Mouse (Mus musculus): Measurements from ENCODE around the gene Rps24. TPM values are rescaled to one million over a fixed set of nuclear protein-coding genes. Genes with fewer than 3 reads are reported as not detected.

The Rps24 gene
- polyA plus RNA-seq, 1 experiment from 2014 or later: 904 TPM

GRCm38 (mm10) chr14:24525677-24526415 is 38.9 kb downstream of the Rps24 start:
- Histone ChIP-seq H3K27me3 (ENCODE audit: insufficient read depth, poor library complexity, severe bottlenecking) (no peaks in the 10 kb centered on the region), H3K27ac (no peak overlapping the region), H3K4me1 (peaks cover 16% of the 10 kb centered on the region), H3K9me3 (no peaks in the 10 kb centered on the region), H3K4me3 (no peak overlapping the region), H3K36me3 (no peaks in the 10 kb centered on the region)
- 82% methylated on average over 10 of the region's 10 CpGs for WGBS
- DNase-seq (ENCODE audit: low spot score): no peak

GRCm38 (mm10) chr14:24526440-24526839 is 39.5 kb downstream of the Rps24 start:
- WGBS: 84% methylated on average over 10 of the region's 10 CpGs

GRCm38 (mm10) chr14:24530228-24530627 is 43.3 kb downstream of the Rps24 start:
- H3K4me3 ChIP-seq: no peak overlapping the region
- WGBS: 5% methylated on average over 6 of the region's 6 CpGs
- no peak overlapping the region for H3K27ac ChIP-seq
- no peaks in the 10 kb centered on the region for H3K36me3 ChIP-seq
- H3K27me3 ChIP-seq (ENCODE audit: insufficient read depth, poor library complexity, severe bottlenecking): no peaks in the 10 kb centered on the region
- no peaks in the 10 kb centered on the region for H3K9me3 ChIP-seq
- DNase-seq (ENCODE audit: low spot score): no peak
- peaks cover 24% of the 10 kb centered on the region for H3K4me1 ChIP-seq

More at GRCm38 (mm10) chr14:24526440-24526839, 39.5 kb downstream of the Rps24 start:
- DNase-seq (ENCODE audit: low spot score): no peak
- H3K4me3 ChIP-seq: no peak overlapping the region
- H3K27me3 ChIP-seq (ENCODE audit: insufficient read depth, poor library complexity, severe bottlenecking): no peaks in the 10 kb centered on the region
- H3K9me3 ChIP-seq: no peaks in the 10 kb centered on the region
- no peaks in the 10 kb centered on the region for H3K36me3 ChIP-seq
- H3K27ac ChIP-seq: no peak overlapping the region
- peaks cover 16% of the 10 kb centered on the region for H3K4me1 ChIP-seq

DNA sequence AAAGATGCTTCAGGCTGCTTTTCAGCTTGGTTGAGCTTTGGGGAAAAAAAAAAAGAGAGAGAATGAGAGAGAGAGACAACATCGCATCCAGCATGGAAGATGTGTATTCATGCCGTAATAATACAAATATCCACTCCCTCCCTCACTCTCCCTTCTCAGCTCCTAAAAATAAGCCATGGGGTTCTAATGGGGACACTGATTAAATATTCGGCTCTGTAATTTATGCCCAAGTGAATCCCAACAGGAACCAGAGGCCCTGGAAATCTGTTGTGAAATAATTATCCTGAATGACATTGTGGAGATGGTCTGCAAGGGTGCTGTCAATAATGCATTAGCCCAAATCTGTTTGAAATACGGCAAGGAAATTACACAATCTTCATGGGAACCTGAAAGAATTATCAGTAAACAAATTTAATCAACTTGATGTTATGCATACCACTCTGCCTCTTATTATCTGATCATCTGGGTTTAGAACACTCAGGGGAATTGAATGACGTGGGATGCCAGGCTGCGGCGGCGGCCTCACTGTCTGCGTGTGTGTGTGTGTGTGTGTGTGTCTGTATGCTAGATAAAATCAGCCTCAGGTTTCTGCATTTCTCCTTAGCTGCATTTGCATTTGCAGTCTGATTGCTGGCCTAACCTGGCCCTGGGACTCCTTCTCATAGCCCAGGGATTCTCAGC is 48.1 kb downstream of the Rps24 start:
- DNase-seq (ENCODE audit: low spot score): no peak
- Histone ChIP-seq H3K9me3 (no peaks in the 10 kb centered on the region), H3K4me3 (no peak overlapping the region), H3K27me3 (ENCODE audit: insufficient read depth, poor library complexity, severe bottlenecking) (no peaks in the 10 kb centered on the region), H3K36me3 (no peaks in the 10 kb centered on the region), H3K4me1 (peaks cover 21% of the 10 kb centered on the region), H3K27ac (no peak overlapping the region)
- WGBS: 79% methylated on average over 9 of the region's 9 CpGs

GRCm38 (mm10) chr14:24542901-24543300 is 56.0 kb downstream of the Rps24 start:
- DNase-seq (ENCODE audit: low spot score): no peak
- WGBS: 74% methylated on average over 4 of the region's 4 CpGs
- Histone ChIP-seq H3K27me3 (ENCODE audit: insufficient read depth, poor library complexity, severe bottlenecking) (no peaks in the 10 kb centered on the region), H3K27ac (no peak overlapping the region), H3K36me3 (no peaks in the 10 kb centered on the region), H3K9me3 (no peaks in the 10 kb centered on the region), H3K4me3 (no peak overlapping the region), H3K4me1 (no peaks in the 10 kb centered on the region)

DNA sequence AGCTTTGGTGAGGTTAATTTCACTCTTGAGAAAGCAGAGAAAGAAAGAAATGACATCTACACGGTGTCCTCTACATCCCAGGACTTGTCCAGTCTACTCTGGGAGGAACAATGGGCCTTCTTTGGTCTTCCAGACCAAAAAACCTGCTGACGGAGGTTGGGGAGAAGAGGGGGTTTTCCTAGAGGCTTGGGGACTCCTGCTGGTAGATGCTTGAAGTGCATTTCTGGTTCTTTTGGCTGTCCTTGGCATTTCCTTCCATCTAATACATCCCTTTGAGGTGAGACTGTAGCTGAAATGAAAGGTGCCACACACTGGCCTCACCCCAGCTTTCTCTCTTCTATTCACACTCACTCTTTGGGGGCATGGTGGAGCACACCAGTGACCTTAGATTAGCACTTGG is 57.1 kb downstream of the Rps24 start:
- DNase-seq (ENCODE audit: low spot score): no peak
- WGBS: 22% methylated on average over 2 of the region's 2 CpGs

More for the DNA sequence above, 57.1 kb downstream of the Rps24 start:
- no peaks in the 10 kb centered on the region for H3K9me3 ChIP-seq
- no peaks in the 10 kb centered on the region for H3K36me3 ChIP-seq
- H3K4me1 ChIP-seq: no peaks in the 10 kb centered on the region
- no peaks in the 10 kb centered on the region for H3K27me3 ChIP-seq (ENCODE audit: insufficient read depth, poor library complexity, severe bottlenecking)
- no peak overlapping the region for H3K4me3 ChIP-seq
- H3K27ac ChIP-seq: no peak overlapping the region

Other genes starting within 250 kb of the Rps24 start
- gene Dlg5, start 241.2 kb upstream of the Rps24 start, polyA plus RNA-seq (2016; fragmentation: Nextera tagmentation; extraction: Ambion mirVana): 11.3 and 15.1 TPM in 2 replicates
- not detected in 2 replicates for gene E330034G19Rik, start 193.9 kb upstream of the Rps24 start, polyA plus RNA-seq (2016; fragmentation: Nextera tagmentation; extraction: Ambion mirVana)
- 16.9 and 18.1 TPM in 2 replicates for gene Polr3a, start 67 bp upstream of the Rps24 start, polyA plus RNA-seq (2016; fragmentation: Nextera tagmentation; extraction: Ambion mirVana)

All from heart, embryonic 10.5 days (tissue).